Comparison of ENCODE assay signal across 8 mouse cellular contexts in the genomic region with DNA sequence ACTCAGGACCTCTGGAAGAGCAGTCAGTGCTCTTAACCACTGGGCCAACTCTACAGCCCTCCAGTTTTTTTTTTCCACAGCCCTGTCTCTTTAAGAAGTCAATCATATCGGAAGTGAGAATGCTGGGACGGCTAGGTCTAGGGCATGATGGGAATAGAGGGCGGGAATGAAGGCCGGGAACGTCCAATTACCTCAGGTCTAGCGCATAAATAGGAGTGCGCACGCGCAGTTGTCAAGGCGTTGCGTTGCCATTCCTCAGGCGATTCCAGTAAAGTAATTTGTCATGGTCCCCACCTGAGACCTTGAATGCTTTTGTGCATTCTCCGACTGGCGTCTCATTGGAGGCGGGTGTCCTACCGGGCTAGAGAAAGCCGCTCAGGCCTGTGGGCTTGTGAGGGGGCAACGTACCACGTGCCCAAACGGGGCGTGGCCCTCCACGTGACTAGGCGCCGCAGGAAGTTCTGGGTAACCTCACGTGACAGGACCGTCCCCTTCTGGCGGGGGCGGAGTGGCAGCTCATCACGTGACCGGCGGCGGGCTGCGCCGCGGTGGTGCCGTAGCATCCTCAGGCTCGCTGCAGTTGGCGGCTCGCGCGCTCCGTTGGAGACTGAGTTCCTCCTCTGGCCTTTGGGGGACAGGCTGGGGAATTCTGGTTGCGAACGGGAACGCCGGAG. TPM values are rescaled to one million over a fixed set of nuclear protein-coding genes. Genes with fewer than 3 reads are reported as not detected.
DNase-seq lines count a peak whose midpoint lies in the region; ATAC-seq and TF ChIP-seq lines count a peak whose summit lies in the region.

A gene (plus strand): TSS at position 509 of the 674 bp plus-strand sequence.

- H3K4me2 ChIP-seq in lung, embryonic 14.5 days = peak within 1 kb of the TSS; percentile 71

- peak within 1 kb of the TSS; percentile 53 for H3K4me3 ChIP-seq in lung, embryonic 14.5 days (ENCODE audit: low read depth, low read length)
- H3K4me3 ChIP-seq in olfactory bulb, adult 2 months (ENCODE audit: insufficient read depth, low read depth, low read length) = peak within 1 kb of the TSS; percentile 69

- H3K9me3 ChIP-seq in lung, embryonic 14.5 days (ENCODE audit: low read depth, low read length) = no peaks in the 10 kb centered on the region

- peak; percentile 80 for TF ChIP-seq POLR2A in olfactory bulb, adult 2 months (IDR thresholded peaks at IDR 0.05; ENCODE audit: insufficient read depth, low read depth, low read length)

- TF ChIP-seq CTCF in lung, embryonic 14.5 days (IDR thresholded peaks at IDR 0.05; ENCODE audit: low read depth) = peak; percentile 3; the same call in 1 of the 2 replicates
- TF ChIP-seq CTCF in olfactory bulb, adult 2 months (IDR thresholded peaks at IDR 0.05; ENCODE audit: insufficient read depth, low read depth, low read length) = no peak

- WGBS in lung, embryonic 14.5 days = under 1% methylated on average over 46 of the region's 46 CpGs
- under 1% methylated on average over 46 of the region's 46 CpGs for WGBS in olfactory bulb, adult 2 months

- peak within 1 kb of the TSS; percentile 49 for H3K9ac ChIP-seq in lung, embryonic 14.5 days

- no peaks in the 10 kb centered on the region for H3K27me3 ChIP-seq in lung, embryonic 14.5 days (ENCODE audit: insufficient read depth, low read length)

- H3K36me3 ChIP-seq in lung, embryonic 14.5 days (ENCODE audit: insufficient read depth) = no peaks in the 10 kb centered on the region

- peak; percentile 99 for DNase-seq in NIH3T3 (ENCODE audit: low read depth)
- DNase-seq in cerebellum, adult 9-11 months = peak; percentile 96
- peak; percentile 94 to 96 for DNase-seq in layer of hippocampus, adult 8-10 months (ENCODE audit: low spot score in 2 of 2)
- peak; percentile 97 for DNase-seq in lung, embryonic 14.5 days
- peak; percentile 90 to 93 for DNase-seq in thymus, adult 18-20 months

- peak; percentile 97 for ATAC-seq in frontal cortex, adult (ENCODE audit: low TSS enrichment)
- ATAC-seq in hematopoietic stem cell, adult 5-6 weeks (replicated peaks in 1 of 2; ENCODE audit: insufficient read depth in 1 of 2, low FRiP score in 2 of 2, low TSS enrichment in 1 of 2, low read depth in 1 of 2, poor library complexity in 2 of 2, severe bottlenecking in 2 of 2) = peak; percentile 88 to 94
- peak; percentile 96 for ATAC-seq in lung, embryonic 14.5 days (ENCODE audit: insufficient read depth)

- H3K4me1 ChIP-seq in lung, embryonic 14.5 days (ENCODE audit: insufficient read depth) = no peaks in the 10 kb centered on the region
- H3K4me1 ChIP-seq in olfactory bulb, adult 2 months (ENCODE audit: control insufficient read depth, insufficient read depth, low read length) = no peaks in the 10 kb centered on the region; the same call in 1 of the 2 replicates

- H3K27ac ChIP-seq in lung, embryonic 14.5 days (ENCODE audit: low read depth) = peak within 1 kb of the TSS; percentile 85
- H3K27ac ChIP-seq in olfactory bulb, adult 2 months (ENCODE audit: insufficient read depth, low read depth, low read length) = peak within 1 kb of the TSS; percentile 92

RNA-seq across cellular contexts. Expression of the gene that starts here (rescaled TPM):
- total RNA-seq in hematopoietic stem cell, adult 5-6 weeks (2017) = 25.2 and 31.8 TPM in 2 replicates
- 10 to 100 TPM; 36.7 to 50.5 (median 39.0) TPM for total RNA-seq in layer of hippocampus, adult 8-10 months (2022)
- polyA plus RNA-seq in lung, embryonic 14.5 days (2014; fragmentation: Nextera tagmentation; extraction: Ambion mirVana) = 17.8 and 18.7 TPM in 2 replicates
- polyA plus RNA-seq in olfactory bulb, adult 2 months (2012; ENCODE audit: insufficient read depth, insufficient read length, low replicate concordance, missing spikeins) = not detected in 2 replicates

Comparison
In these comparisons a context has a peak if more than half of its experiments do, and no peak if none do; other contexts are left out.
1. Peak in every context shown above with its lines: DNase-seq, ATAC-seq, H3K4me3 ChIP-seq and H3K27ac ChIP-seq.